Mouse (Mus musculus) B cell, adult 2 months (primary cell): ENCODE measurements around the gene Ppp3cb.
A peak's percentile ranks its signal among the peaks of the same experiment; 100 is the strongest.

Source experiments
- DNase-seq, 2 experiments: peaks; one replicate each; pipeline ENCODE4 v3.0.0; 2022

Ppp3cb gene

GRCm38 (mm10) chr14:20479291-20480194, 66.8 kb downstream of the Ppp3cb start, which contains the start of gene Anxa7:
Anxa7 (minus strand) TSS chr14:20480133.
- peak; percentile 79 to 81 for DNase-seq

- DNase-seq: peak; percentile 13 to 17
Observed at GRCm38 (mm10) chr14:20478801-20479200, 67.6 kb downstream of the Ppp3cb start.

GRCm38 (mm10) chr14:20478385-20478784, 68.0 kb downstream of the Ppp3cb start:
- no peak for DNase-seq

DNA sequence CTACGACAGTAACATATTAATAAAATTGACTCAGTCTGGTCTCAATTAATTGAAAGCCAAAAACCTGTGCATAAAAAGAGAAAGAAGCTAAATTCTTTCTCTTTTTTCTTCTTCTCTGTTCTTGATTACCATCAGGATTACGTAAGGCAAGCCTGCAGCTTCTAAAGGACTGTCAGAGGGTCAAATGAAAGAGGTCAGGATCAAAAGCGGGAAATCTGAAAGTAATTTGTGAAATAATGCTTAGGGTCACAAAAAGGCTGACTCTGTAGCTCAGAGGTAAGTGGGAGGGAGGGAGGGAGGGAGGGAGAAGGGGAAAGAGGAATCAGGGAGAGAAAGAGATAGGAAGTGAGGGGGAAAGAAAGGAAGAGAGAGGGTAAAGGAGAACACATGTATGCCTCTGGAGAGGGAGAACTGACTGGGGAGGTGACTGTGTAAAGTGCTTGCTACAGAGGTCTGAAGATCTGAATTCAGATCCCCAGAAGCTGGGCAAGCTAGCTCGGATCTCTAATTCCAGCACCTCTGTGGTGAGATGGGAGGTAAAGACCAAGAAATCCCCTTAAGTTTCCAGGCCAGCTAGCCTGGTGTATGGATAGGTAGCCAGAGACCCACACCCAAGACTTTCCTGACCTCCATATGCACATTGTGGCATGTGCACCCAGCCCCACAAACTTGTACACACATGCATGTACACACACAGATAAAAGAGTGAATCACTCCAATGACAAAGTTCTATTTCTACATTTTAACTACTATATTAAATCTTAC, 68.9 kb downstream of the Ppp3cb start:
- no peak for DNase-seq

- no peak for DNase-seq
Observed at GRCm38 (mm10) chr14:20460216-20460615, 86.2 kb downstream of the Ppp3cb start.

DNA sequence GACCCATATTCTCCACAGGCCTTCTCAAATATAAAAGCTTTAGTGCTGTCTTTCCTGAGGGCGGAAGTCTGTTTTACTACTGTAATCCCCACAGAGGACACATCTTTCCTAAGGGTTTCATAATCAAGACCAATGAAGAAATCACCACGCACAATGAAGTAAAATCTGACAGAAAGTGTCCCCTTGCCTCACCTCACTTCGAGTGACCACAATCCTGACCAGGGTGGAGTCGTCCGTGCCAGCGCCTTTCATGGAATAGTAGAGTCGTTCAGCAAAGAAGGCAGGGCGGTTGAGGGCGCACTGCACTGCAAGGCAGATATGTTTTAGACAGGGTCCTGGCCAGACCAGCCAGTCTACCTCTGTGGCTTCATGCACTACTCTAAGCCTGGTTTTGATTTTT, 88.0 kb downstream of the Ppp3cb start:
- DNase-seq: no peak

GRCm38 (mm10) chr14:20452929-20453328, 93.4 kb downstream of the Ppp3cb start:
- DNase-seq: no peak

DNA sequence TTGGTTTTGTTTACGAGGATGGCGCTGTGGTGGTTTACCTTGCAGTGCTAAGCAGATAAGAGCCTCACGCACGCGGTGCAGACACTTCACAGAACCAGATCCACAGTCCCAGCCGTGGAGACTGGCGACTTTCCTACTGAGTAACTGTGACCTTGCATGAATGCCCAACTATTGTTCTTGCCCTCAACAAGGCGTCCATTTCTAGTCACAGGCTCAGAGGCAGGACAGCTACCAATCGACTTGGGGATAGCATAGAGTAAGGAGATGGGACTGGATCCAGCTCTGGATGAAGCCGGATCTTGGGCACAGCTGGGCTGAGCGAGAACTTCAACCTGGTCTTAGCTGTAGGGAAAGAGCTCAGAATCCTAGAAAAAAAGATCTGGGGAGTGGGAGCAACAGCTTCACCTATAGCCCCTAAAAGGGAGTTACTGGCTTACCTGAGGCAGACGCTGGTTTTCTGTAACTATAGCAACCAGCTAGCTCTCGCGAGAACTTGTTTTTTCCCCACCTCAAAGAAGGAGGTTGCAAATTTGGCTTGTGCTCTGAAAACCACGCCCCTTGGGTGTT, 94.5 kb downstream of the Ppp3cb start, which contains the start of gene Cfap70:
Cfap70 (minus strand) TSS at position 462 of the 567 bp plus-strand sequence.
- DNase-seq: peak; percentile 47 to 61

GRCm38 (mm10) chr14:20451302-20451701, 95.1 kb downstream of the Ppp3cb start:
- no peak for DNase-seq
